Mouse (Mus musculus): ENCODE measurements around the gene Prss8.
"Not testable (repeated sequence)": the region's sequence is repeated elsewhere in the genome, so short reads cannot be mapped to it uniquely, and the experiment has no call there.

The Prss8 gene

DNA sequence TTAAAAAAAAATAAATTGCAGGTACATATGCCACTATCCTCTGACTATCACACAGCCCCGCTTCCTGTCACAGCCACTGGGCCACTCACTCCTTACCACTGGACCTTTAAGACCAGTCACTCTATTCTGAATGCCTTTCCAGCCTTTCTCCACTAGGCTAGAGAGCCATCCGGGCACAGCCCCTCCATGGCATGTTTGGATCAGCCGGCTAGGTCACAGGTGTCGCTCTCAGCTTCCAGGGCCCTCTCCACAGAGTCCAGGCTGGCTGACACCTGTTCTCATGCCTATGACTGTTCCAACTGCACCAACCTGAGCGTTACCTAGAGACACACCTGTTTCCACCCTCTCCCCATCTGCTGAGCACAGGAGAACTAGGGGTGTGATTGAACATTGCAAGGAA is 1.3 kb downstream of the Prss8 start:
- in situ Hi-C loops (cut with MboI, MseI), result no loop called here

DNA sequence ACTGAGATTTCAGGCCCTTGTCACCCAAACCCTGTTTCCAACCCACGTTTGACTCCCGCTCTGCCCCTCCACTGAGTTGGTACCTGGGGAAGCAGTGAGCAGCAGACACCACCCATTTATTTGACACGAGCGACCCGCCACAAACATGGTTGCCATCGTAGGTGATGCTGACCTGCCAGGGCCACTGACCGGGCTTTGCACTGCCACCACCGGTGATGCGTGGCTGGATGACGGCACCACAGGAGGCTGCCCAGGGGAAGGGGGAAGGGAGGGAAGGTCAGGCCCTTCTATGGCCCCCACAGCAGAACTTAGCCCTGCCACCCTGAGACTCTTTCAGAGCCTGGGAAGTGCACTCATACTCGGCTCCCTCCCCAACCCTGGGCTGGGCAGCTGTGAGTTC is 2.2 kb downstream of the Prss8 start:
- in situ Hi-C loops (cut with MboI, MseI), result no loop called here

DNA sequence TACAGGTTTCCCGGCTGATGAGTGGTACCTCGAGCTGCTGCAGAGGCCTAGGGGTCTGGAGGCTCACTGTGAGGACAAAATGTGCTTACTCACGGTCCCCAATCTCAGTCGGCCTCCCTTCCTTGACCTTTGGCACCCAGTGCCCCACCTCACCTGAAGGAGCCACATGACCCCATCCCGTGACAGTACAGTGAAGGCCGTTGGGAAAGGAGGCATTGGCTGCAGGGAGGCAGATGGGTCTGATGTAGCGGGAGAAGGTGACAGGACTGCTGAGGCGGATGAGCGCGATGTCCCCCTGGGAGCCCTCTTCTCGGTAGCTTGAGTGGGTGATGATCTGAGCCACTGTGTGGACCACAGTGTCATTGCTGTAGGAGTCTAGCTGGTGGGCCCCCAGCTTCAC is 3.1 kb downstream of the Prss8 start:
- in situ Hi-C loops (cut with MboI, MseI), result no loop called here

DNA sequence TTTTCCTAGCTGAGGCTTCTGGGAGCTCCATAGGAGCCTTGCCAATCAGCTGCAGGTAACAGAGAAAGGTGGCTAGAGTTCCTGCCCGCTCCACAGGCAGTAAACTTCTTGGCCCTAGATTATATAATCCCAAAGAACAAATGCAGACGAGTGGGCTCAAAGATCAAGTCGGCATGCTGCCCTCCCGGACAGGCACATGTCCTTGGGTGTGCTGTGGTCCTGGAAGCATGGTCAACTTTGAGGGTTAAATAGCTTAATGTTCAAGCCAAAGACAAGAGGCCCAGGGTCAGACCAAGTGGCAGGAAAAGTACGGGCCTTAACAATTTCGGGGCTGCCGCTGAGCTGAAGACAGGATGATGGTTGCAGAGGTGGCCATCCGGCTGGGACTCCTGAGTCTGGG is 3.8 kb downstream of the Prss8 start:
- in situ Hi-C loops (cut with MboI, MseI), result no loop called here

DNA sequence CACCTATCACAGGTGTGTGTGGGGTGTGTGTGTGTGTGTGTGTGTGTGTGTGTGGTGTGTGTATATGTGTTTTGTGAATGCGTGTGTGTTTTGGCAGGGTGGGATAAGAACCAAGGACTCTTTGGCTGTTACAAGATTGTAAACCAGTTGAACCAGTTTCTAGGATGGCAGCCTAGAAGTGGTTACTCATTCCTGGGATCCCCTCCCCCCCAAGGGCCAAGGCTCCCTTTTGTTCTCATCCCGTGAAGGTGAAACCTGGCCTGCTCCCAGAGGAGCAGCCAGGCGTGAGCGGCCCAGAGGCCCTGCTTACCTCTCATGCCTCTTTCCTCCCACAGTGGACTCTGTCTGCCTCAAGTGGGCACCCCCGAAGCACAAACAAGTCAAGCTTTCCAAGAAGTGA is 4.7 kb downstream of the Prss8 start:
- in situ Hi-C loops (cut with MboI, MseI), result no loop called here

DNA sequence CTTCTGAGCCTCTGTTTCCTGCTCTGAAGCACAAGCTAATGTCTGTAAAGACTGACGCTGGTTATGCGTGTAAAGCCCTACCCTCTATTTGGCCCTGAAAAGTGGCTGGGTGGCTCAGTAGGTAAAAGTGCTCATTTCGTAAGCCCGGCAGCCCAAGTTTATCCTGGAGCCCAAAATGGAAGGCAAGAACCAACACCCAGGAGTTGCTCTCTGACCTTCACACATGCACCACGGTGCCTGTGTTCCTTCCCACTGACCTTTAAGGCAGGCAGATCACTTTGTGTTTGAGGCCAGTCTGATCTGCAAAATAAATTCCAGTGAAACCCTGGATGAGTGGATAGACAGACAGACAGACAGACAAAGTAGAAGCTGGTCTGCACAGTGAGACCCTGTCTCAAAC is 6.2 kb downstream of the Prss8 start:
- in situ Hi-C loops (cut with MboI, MseI), result no loop called here

DNA sequence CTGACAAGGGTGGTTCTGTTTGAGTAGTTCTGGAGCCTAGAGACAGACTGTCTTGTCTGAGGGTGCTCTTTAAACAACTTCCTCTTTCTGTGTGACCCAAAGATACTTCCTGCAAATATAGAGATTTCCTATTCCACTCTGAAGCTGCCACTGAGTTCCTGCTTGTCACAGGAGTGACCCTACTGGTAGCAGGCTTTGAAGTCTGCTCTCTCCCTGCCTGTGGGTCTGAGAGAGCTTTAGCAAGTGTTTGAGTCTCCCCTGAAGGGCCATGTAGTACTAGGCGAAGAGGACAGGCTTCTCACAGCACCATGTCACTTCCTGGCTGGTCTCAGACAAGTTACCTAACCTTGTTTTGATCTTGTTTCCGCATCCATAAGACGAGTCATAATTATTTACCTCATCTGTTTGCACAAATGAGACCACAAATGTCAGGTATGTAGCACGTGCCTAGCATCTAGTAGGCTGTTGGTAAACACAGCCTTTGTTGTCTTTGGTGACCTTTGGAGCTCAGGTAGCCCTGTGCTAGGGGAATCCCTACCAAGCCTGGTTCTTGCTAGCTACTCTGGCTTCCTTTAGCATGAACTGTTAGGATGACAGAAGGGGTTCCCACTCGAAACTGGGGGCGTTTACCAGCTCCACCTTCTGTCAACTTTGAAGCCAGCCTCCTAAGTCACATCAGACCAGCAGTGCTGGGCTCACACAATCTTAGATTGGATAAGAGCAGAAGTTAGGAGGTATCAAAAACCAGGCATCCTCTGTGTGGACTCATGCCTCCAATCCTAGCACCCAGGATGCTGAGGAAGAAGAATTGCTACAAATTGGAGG is 7.2 kb downstream of the Prss8 start:
- in situ Hi-C loops (cut with MboI, MseI), result no loop called here

DNA sequence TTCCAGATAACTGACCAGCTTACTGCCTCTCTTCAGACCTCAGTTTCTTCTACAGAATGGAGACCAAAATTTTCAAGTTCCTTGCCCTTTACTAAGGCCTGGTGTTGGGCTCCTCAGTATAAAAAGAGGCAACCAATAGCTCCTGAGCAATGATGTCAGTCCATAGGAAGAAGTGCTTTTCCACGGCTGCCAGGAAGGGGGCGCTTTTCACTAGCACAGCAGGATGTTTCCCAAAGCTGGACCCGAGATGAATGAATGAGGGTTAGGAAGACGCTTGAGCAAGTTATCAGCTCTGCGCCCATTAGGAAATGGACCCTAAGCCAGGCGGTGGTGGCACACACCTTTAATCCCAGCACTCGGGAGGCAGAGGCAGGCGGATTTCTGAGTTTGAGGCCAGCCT is 8.4 kb downstream of the Prss8 start:
- in situ Hi-C loops (cut with MboI, MseI), result no loop called here

DNA sequence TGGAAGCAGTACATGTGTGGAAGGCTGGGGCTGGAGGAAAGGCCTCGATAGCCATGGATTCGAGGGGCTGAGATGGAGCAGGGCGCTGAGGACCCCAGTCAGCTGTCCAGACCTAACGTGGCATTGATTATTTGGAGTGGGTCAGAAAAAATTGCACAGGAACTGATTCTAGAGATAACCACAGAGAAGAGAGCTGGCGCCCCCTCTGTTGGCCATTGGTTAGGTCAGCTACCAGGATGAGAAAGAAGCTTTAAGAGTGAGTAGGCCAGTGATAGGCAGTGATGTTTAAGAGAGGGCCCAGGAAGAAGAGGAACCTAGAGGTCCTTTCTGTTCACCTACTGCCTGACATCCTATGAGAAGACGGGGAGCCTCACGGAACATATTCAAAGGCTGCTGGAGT is 10.6 kb downstream of the Prss8 start:
- in situ Hi-C loops (cut with MboI, MseI), result no loop called here

DNA sequence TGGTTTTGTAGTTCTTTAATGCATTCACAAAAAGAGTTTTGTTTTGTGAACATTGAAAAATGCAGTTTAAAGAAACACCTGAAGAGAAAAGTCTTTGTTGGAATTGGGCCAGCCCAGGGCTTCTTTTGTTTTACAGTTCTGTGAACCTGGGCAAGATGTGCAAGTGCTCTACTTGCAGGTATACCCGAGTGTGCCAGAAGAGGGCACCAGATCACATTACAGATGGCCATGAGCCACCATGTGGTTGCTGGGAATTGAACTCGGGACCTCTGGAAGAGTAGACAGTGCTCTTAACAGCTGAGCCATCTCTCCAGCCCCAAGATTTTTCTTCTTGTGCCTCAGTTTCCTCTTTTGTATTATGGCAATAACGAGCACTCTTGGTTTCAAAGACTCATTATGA is 11.7 kb downstream of the Prss8 start:
- in situ Hi-C loops (cut with MboI, MseI), result no loop called here

DNA sequence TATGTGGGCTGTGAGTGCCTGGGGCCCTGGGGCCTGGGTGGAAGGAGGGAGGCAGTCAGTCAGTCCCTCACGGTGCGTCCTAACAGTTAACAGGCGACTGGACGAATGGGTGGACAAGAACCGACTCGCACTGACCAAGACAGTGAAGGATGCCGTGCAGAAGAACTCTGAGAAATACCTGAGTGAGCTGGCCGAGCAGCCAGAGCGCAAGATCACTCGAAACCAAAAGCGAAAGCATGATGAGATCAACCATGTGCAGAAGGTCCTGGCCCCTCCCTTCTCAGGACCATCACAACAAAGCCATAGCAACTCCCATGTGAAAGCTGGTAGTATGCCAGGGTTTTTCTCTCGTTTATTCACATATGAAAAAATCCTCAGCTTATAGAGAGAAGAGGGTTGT is 14.6 kb downstream of the Prss8 start:
- in situ Hi-C loops (cut with MboI, MseI), result no loop called here

DNA sequence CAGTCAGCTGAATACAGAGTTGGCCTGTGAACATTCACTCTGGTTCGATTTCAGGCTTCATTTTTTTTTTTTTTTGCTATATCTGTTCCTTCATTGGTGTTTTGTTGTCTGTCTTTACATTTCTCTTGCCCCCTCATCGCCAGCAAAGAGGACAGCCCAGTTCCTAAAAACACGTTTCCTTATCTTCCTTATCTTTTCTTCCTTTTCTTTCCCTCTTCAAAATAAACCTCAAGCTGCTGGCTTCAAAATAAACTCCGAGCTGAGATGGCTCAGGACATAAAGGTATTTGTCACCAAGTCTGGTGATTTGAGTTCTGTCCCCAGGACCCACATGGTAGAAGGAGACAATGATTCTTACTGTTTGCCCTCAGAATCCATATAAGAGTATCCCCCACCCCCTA is 17.0 kb downstream of the Prss8 start:
- in situ Hi-C loops (cut with MboI, MseI), result no loop called here

DNA sequence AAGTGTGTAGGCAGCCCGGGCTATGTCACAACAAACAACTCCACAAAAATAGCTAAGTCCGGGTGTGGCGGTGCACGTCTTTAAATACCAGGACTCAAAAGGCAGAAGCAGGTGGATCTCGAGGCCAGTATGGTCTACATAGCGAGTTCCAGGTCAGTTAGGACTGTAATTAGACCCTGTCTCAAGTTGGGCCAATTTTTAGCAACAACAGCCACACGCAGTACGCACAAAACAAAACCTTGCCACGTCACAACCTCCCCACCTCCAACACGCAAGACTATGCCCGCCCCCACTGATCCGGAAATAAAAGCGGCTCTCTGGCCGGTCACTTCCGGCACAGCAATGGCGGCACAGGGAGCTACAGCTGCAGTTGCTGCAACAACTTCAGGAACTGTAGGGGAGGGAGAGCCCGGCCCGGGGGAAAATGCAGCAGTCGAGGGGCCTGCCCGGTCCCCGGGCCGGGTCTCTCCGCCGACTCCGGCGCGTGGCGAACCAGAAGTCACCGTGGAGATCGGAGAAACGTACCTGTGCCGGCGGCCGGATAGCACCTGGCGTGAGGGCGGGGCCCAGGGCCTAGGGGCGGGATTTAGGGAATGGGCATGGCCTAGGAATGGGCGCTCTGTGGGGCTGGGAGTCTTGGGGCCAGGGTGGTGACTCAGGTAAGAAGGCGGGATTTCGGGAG is 17.6 kb downstream of the Prss8 start, which contains the start of gene Kat8:
Gene Kat8 (plus strand): TSS at position 327 of the 682 bp plus-strand sequence.
- in situ Hi-C loops (cut with MboI, MseI), result no loop called here

DNA sequence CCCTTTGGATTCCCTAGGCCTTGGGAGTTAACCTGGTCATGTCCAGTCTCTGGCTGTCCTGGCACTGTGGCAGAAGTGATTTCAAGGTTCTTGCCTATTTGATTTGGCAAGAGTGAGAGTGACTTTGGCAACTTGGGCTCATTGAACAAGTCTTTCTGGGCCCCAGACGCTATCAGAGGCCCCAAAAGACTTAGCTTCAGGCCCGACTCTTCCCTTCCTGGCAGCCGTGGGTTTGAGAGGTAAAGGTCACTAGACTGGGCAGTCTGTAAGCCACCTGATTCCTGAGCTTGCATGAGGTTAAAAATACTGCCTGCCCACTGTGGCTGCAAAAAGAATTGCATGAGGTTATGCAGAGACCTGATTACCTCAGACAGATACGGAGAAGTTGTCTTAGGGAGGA is 21.2 kb downstream of the Prss8 start:
- in situ Hi-C loops (cut with MboI, MseI), result no loop called here

DNA sequence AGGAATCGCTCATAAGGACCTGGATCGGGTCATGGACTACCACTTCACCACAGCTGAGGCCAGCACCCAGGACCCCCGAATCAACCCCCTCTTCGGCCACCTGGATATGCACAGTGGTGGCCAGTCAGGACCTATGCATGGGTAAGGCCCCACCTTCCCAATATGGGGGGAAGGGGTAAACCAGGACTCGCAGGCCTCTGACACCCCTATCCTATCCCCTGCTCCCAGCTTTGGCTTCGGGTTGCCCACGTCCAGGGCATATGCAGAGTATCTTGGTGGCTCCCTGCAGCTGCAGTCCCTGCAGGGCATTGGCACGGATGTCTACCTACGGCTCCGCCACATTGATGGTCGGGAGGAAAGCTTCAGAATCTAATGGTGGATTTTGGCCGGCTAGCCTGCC is 22.0 kb downstream of the Prss8 start:
- in situ Hi-C loops (cut with MboI, MseI), result no loop called here

DNA sequence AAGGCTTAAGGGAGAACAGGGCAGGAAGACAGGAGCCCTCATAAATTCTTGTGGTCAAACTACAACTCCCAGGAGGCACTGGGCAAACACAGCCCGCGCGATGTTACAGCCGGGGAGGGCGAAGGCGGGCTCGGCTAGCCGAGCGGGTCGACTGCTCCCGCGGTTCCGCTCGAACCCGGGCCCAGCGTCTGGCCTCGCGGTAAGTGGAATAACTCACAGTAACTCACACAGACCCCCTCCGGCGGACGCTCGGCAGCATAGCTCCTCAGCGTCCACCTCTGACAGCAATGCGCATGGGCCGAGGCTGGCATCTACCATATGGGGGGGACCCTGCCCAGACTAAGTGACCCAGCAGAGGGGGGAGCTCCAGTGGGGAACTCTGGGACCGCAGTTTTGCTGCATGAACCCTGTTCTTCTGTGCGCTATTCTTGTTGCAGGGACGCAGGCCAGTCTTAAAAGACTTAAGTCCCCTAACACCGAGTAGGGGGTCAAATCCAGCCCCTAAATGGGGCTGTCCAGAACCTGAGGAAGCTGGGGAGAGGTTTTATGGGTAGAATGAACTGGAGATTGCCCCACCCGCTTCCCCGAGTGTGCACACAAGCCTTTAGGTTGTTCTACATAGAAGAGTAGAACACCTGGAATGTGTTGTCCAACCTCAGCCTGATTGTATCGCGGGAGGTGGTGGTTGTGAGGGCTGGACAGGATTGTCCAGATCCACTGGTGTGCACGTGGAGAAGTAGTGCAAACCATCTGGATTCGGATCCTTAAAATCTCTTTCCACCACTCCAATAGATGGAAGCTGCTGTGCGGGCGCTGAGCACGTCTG is 25.7 kb downstream of the Prss8 start, which contains the start of gene Bckdk:
Gene Bckdk (plus strand): TSS at position 112 of the 826 bp plus-strand sequence.
- in situ Hi-C loops (cut with MboI, MseI), result no loop called here

DNA sequence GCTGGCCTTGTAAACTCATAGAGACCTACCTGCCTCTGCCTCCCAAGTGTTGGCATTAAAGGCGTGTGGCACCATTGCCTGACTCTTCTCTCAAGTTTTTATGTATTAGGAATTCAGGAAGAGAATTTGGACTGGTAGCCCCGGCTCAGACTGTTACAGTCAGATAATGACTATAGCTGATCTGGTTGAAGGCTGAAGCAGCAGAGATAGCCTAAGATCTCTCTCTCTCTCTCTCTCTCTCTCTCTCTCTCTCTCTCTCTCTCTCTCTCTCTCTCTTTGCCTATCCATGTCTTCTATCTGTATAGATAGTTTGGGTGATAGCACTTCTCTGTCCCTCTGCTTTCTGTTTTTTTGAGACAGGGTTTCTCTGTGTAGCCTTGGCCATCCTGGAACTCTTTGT is 28.1 kb downstream of the Prss8 start:
- in situ Hi-C loops (cut with MboI, MseI), result no loop called here

DNA sequence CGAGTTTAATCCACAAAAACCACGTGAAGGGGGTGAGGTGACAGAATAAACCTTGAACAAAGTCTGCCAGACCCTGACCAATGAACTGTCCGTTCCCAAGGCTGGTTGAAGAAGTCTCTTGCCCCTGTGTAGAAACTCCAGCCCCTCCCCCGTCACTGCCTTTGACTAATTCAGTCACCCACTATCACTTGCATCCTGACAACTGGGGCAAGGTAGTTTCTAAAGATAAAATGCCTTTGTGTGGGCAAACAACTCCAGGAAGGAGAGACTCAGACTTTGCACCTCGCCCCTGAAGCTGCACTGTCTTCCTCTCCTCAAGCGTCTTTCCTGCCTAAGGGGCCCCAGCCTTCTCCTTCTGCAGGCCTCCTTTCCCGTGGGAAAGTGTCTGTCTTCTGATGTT is 29.9 kb downstream of the Prss8 start:
- in situ Hi-C loops (cut with MboI, MseI), result no loop called here

DNA sequence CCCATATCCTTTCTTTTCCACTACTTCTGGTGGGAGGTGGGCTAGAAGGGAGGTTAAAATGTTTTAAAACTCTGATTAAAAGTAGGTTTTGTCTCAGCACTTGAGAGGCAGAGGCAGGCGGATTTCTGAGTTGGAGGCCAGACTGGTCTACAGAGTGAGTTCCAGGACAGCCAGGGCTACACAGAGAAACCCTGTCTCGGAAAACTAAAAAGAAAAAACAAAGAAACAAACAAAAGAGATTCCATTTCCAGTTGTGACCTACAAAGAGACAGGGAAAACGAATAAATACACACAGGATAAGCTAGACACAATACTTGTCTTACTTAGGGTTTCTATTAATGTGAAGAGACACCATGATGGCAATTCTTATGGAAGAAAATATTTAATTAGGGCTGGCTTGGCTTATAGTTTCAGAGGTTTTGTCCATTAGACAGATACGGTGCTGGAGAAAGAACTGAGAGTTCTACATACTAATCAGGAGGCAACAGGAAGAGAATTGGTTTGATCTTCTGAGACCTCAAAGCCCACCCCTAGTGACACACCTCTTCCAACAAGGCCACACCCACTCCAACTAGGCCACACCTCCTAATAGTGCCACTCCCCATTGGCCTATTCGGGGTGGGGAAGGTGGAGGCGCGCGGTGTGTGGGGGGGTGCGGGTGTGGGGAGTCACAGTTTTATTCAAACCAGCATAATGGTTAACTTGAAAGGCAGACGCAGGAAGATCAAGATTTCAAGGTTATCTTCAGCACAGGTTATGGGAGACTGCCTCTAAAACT is 31.5 kb downstream of the Prss8 start:
- in situ Hi-C loops (cut with MboI, MseI), result no loop called here

DNA sequence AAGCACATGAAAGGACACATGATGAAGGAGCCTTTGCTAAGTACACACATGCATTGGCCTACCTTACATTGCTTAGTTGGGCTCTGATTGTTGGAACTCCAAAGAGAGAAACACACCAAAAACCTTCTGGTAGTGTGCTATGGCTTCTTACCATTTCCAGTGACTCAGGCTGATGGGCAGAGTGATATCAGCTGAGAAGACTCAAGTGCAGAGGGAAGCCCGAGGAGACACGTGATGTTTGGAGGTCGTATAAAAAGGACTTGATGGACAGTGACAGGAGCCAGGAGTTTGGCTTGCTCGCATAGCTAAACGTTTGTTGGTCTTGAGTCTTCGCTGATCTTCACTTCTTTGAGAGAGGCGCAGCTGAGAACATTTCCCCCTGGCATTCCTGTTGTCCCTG is 32.4 kb downstream of the Prss8 start:
- in situ Hi-C loops (cut with MboI, MseI), result no loop called here

DNA sequence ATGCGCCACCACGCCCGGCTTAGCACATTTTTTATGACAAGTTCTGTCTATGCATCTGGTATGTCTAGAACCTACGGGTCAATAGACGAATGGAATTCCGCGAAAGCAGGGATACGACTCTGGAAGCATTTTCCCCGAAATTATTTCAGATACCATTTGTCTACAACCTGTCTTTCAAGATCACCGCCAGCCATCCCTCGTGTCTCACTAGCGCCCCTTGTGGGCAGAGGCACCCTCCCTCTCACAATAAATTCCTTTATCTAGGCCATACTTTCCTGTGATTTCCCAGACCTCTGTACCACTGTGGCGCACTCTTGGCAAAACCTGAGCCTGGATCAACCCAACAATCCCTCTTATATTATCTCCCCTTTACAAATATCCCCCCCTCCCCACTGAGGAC is 33.5 kb downstream of the Prss8 start:
- in situ Hi-C loops (cut with MboI, MseI), result no loop called here

DNA sequence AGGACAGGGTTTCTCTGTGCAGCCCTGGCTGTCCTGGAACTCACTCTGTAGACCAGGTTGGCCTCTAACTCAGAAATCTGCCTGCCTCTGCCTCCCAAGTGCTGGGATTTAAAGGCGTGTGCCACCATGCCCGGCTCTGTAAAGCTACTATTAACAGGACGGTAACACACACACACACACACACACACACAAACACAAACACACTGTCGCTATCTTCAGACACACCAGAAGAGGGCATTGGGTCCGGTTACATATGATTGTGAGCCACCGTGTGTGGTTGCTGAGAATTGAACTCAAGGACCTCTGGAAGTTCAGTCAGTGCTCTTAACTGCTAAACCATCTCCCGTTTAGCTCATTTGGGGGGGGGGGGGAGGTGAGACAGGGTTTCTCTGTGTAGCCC is 34.0 kb downstream of the Prss8 start:
- in situ Hi-C loops (cut with MboI, MseI), result not testable (repeated sequence)
